ENCODE assay signal across 21 mouse cellular contexts in genomic region chr11:78337040-78337439, GRCm38 (mm10). TPM values are rescaled to one million over a fixed set of nuclear protein-coding genes. Genes with fewer than 3 reads are reported as not detected.
DNase-seq lines count a peak whose midpoint lies in the region; TF ChIP-seq lines count a peak whose summit lies in the region.
"Had no signal": no experiment of that assay in that cellular context is flagged by ENCODE, and none has a peak within 500 bp of the region (broad histone marks: within the 10 kb centered on the region; RNA-seq: fewer than 3 reads in every experiment).

No protein-coding gene starts in this region.

- H3K27ac ChIP-seq in gastrocnemius, adult 2 months, result peak overlapping the region; percentile 84
- H3K27ac ChIP-seq: embryonic facial prominence, embryonic 13.5 days; embryonic facial prominence, embryonic 15.5 days; forebrain, embryonic 10.5 days; forebrain, embryonic 12.5 days had no signal

- no peak overlapping the region for H3K4me3 ChIP-seq in gastrocnemius, adult 2 months
- H3K4me3 ChIP-seq: embryonic facial prominence, embryonic 13.5 days; embryonic facial prominence, embryonic 15.5 days; erythroblast, embryonic 14.5 days; forebrain, embryonic 10.5 days; forebrain, embryonic 12.5 days had no signal

- peak; percentile 76 for DNase-seq in gastrocnemius, adult 2 months
- no peak for DNase-seq in gastrocnemius, postnatal 10 days
- DNase-seq in urinary bladder, adult 2 months (ENCODE audit: low spot score), result peak; percentile 16
- no peak for DNase-seq in urinary bladder, adult 18-20 months (ENCODE audit: low spot score in 2 of 2)
- peak; percentile 71 for DNase-seq in skeletal muscle tissue, adult 2 months (ENCODE audit: low read depth, low spot score)
- no peak for DNase-seq in adrenal gland, postnatal 4 days (ENCODE audit: low spot score in 2 of 2)
- DNase-seq: adrenal gland, adult 2 months; adrenal gland, postnatal 10 days; adrenal gland, postnatal 25 days; cerebellum, adult 18-20 months; cerebellum, adult 8-10 months; cerebellum, adult 9-11 months; cerebellum, postnatal 14 days; cerebellum, postnatal 36 days; embryo, embryonic 11 days had no signal

- intact Hi-C loops in gastrocnemius, adult 2 months (cut with DNase I), result no loop called here

- no peak for TF ChIP-seq CTCF in gastrocnemius, adult 2 months (IDR thresholded peaks at IDR 0.05)

RNA-seq across cellular contexts. Expression of gene Unc119, which starts 6.2 kb away (rescaled TPM):
- total RNA-seq in gastrocnemius, adult 2 months (2021), result 1 to 10 TPM; 7.1 to 9.2 TPM
- 10 to 100 TPM; 26.2 to 28.4 TPM for total RNA-seq in gastrocnemius, postnatal 10 days (2021)
- polyA plus RNA-seq in urinary bladder, adult 2 months (2012; rRNA removed), result 91.5 and 94.3 TPM in 2 replicates
- total RNA-seq in adrenal gland, postnatal 4 days (2021), result 10 to 100 TPM; 55.7 to 67.1 TPM

RNA-seq across cellular contexts. Expression of gene Pigs, which starts 8.8 kb away (rescaled TPM):
- total RNA-seq in gastrocnemius, adult 2 months (2021), result 10 to 100 TPM; 20.0 to 21.3 TPM
- 10 to 100 TPM; 24.9 to 25.5 TPM for total RNA-seq in gastrocnemius, postnatal 10 days (2021)
- polyA plus RNA-seq in urinary bladder, adult 2 months (2012; rRNA removed), result 44.2 and 44.9 TPM in 2 replicates
- total RNA-seq in adrenal gland, postnatal 4 days (2021), result 10 to 100 TPM; 58.2 to 58.3 TPM

RNA-seq across cellular contexts. Expression of gene Aldoc, which starts 14.3 kb away (rescaled TPM):
- total RNA-seq in gastrocnemius, adult 2 months (2021), result 1 to 10 TPM; 1.6 to 2.7 TPM
- total RNA-seq in gastrocnemius, postnatal 10 days (2021), result 1 to 10 TPM; 1.9 to 2.0 TPM
- polyA plus RNA-seq in urinary bladder, adult 2 months (2012; rRNA removed), result 3.3 and 4.1 TPM in 2 replicates
- 10 to 100 TPM; 15.3 to 16.2 TPM for total RNA-seq in adrenal gland, postnatal 4 days (2021)

RNA-seq across cellular contexts. Expression of gene Spag5, which starts 35.7 kb away (rescaled TPM):
- total RNA-seq in gastrocnemius, adult 2 months (2021), result 1 to 10 TPM in 1 of 2 experiments, under 1 TPM in 1; 0.81 to 2.0 TPM
- total RNA-seq in gastrocnemius, postnatal 10 days (2021), result 10 to 100 TPM in 1 of 2 experiments, 1 to 10 TPM in 1; 7.1 to 11.3 TPM
- polyA plus RNA-seq in urinary bladder, adult 2 months (2012; rRNA removed), result 1.4 and 1.7 TPM in 2 replicates
- 10 to 100 TPM; 28.8 to 31.5 TPM for total RNA-seq in adrenal gland, postnatal 4 days (2021)

RNA-seq across cellular contexts. Expression of gene BC030499, which starts 46.4 kb away (rescaled TPM):
- total RNA-seq in gastrocnemius, adult 2 months (2021), result under 1 TPM; 0.75 to 0.87 TPM
- under 1 TPM; 0.36 to 0.59 TPM for total RNA-seq in gastrocnemius, postnatal 10 days (2021)
- polyA plus RNA-seq in urinary bladder, adult 2 months (2012; rRNA removed), result 0.28 and 0.55 TPM in 2 replicates
- 1 to 10 TPM in 1 of 2 experiments, under 1 TPM in 1; 0.73 to 1.5 TPM for total RNA-seq in adrenal gland, postnatal 4 days (2021)
- polyA plus RNA-seq: forebrain, embryonic 16.5 days had no signal

Comparison
In these comparisons a context has a peak if more than half of its experiments do, and no peak if none do; other contexts are left out.
1. DNase-seq: peak in gastrocnemius, adult 2 months (single experiment), urinary bladder, adult 2 months (single experiment) and skeletal muscle tissue, adult 2 months (single experiment); none in gastrocnemius, postnatal 10 days (single experiment), urinary bladder, adult 18-20 months (0 of 2) and adrenal gland, postnatal 4 days (0 of 2).
2. RNA of gene Aldoc, which starts 14.3 kb away (total RNA-seq): 15.3 to 16.2 TPM in adrenal gland, postnatal 4 days; 1.6 to 2.7 TPM in gastrocnemius, adult 2 months and 1.9 to 2.0 TPM in gastrocnemius, postnatal 10 days; every median in the first group is over 4 times any median in the second.